Mouse (Mus musculus): ENCODE measurements around the gene Klc3. TPM values are rescaled to one million over a fixed set of nuclear protein-coding genes. Genes with fewer than 3 reads are reported as not detected.
A peak's percentile ranks its signal among the peaks of the same experiment; 100 is the strongest.

The Klc3 gene
- polyA plus RNA-seq, 1 experiment from 2014 or later: 2.5 TPM

- 3% methylated on average over 26 of the region's 27 CpGs for WGBS
- Histone ChIP-seq H3K27ac (ENCODE audit: low read depth, low read length) (no peak overlapping the region), H3K4me2 (ENCODE audit: low read length) (peak overlapping the region; percentile 51), H3K9ac (ENCODE audit: low read depth, low read length) (no peak overlapping the region), H3K9me3 (ENCODE audit: control insufficient read depth, low read length) (no peaks in the 10 kb centered on the region), H3K4me3 (ENCODE audit: low read length) (peak overlapping the region; percentile 15), H3K36me3 (ENCODE audit: control insufficient read depth, insufficient read depth, low read length) (peaks cover 8% of the 10 kb centered on the region), H3K4me1 (ENCODE audit: control insufficient read depth, insufficient read depth, low read depth, low read length) (peaks cover 14% of the 10 kb centered on the region), H3K27me3 (replicated peaks; ENCODE audit: control insufficient read depth, insufficient read depth, low read length) (peaks cover 31% of the 10 kb centered on the region)
- ATAC-seq: no peak
Observed at GRCm38 (mm10) chr7:19399496-19400280, 4.2 kb downstream of the Klc3 start.

- 91% methylated on average over 8 of the region's 8 CpGs for WGBS
Observed at GRCm38 (mm10) chr7:19394484-19394883, 9.4 kb downstream of the Klc3 start.

GRCm38 (mm10) chr7:19388699-19389413, 15.0 kb downstream of the Klc3 start:
- Histone ChIP-seq H3K9me3 (ENCODE audit: control insufficient read depth, low read length) (no peaks in the 10 kb centered on the region), H3K4me3 (ENCODE audit: low read length) (no peak overlapping the region), H3K4me1 (ENCODE audit: control insufficient read depth, insufficient read depth, low read depth, low read length) (no peaks in the 10 kb centered on the region), H3K9ac (ENCODE audit: low read depth, low read length) (no peak overlapping the region), H3K27ac (ENCODE audit: low read depth, low read length) (peak overlapping the region; percentile 66; the same call in 1 of the 2 replicates), H3K27me3 (replicated peaks; ENCODE audit: control insufficient read depth, insufficient read depth, low read length) (no peaks in the 10 kb centered on the region), H3K4me2 (ENCODE audit: low read length) (no peak overlapping the region), H3K36me3 (ENCODE audit: control insufficient read depth, insufficient read depth, low read length) (peaks cover 58% of the 10 kb centered on the region)
- no peak for ATAC-seq
- WGBS: 64% methylated on average over 8 of the region's 10 CpGs

More at GRCm38 (mm10) chr7:19394484-19394883, 9.4 kb downstream of the Klc3 start:
- Histone ChIP-seq H3K27ac (ENCODE audit: low read depth, low read length) (no peak overlapping the region), H3K4me1 (ENCODE audit: control insufficient read depth, insufficient read depth, low read depth, low read length) (peaks cover 1% of the 10 kb centered on the region; the same call in 1 of the 2 replicates), H3K9ac (ENCODE audit: low read depth, low read length) (no peak overlapping the region), H3K4me3 (ENCODE audit: low read length) (no peak overlapping the region), H3K9me3 (ENCODE audit: control insufficient read depth, low read length) (no peaks in the 10 kb centered on the region), H3K4me2 (ENCODE audit: low read length) (no peak overlapping the region), H3K36me3 (ENCODE audit: control insufficient read depth, insufficient read depth, low read length) (peaks cover 46% of the 10 kb centered on the region), H3K27me3 (replicated peaks; ENCODE audit: control insufficient read depth, insufficient read depth, low read length) (peaks cover 4% of the 10 kb centered on the region)
- no peak for ATAC-seq

GRCm38 (mm10) chr7:19383708-19384107, 20.2 kb downstream of the Klc3 start:
- H3K4me3 ChIP-seq (ENCODE audit: low read length): no peak overlapping the region
- 93% methylated on average over 9 of the region's 9 CpGs for WGBS
- no peak for ATAC-seq
- H3K9ac ChIP-seq (ENCODE audit: low read depth, low read length): no peak overlapping the region
- no peaks in the 10 kb centered on the region for H3K27me3 ChIP-seq (replicated peaks; ENCODE audit: control insufficient read depth, insufficient read depth, low read length)
- peaks cover 13% of the 10 kb centered on the region for H3K4me1 ChIP-seq (ENCODE audit: control insufficient read depth, insufficient read depth, low read depth, low read length)
- H3K36me3 ChIP-seq (ENCODE audit: control insufficient read depth, insufficient read depth, low read length): peaks cover 23% of the 10 kb centered on the region
- no peak overlapping the region for H3K27ac ChIP-seq (ENCODE audit: low read depth, low read length)
- H3K4me2 ChIP-seq (ENCODE audit: low read length): peak overlapping the region; percentile 86
- no peaks in the 10 kb centered on the region for H3K9me3 ChIP-seq (ENCODE audit: control insufficient read depth, low read length)

GRCm38 (mm10) chr7:19382166-19382541, 21.8 kb downstream of the Klc3 start:
- Histone ChIP-seq H3K4me1 (ENCODE audit: control insufficient read depth, insufficient read depth, low read depth, low read length) (peaks cover 13% of the 10 kb centered on the region), H3K9me3 (ENCODE audit: control insufficient read depth, low read length) (no peaks in the 10 kb centered on the region), H3K4me3 (ENCODE audit: low read length) (peak overlapping the region; percentile 85), H3K36me3 (ENCODE audit: control insufficient read depth, insufficient read depth, low read length) (peaks cover 19% of the 10 kb centered on the region), H3K4me2 (ENCODE audit: low read length) (peak overlapping the region; percentile 86), H3K27ac (ENCODE audit: low read depth, low read length) (peak overlapping the region; percentile 74), H3K9ac (ENCODE audit: low read depth, low read length) (peak overlapping the region; percentile 79), H3K27me3 (replicated peaks; ENCODE audit: control insufficient read depth, insufficient read depth, low read length) (no peaks in the 10 kb centered on the region)
- WGBS: 0% methylated on average over 27 of the region's 37 CpGs
- ATAC-seq: peak; percentile 72

GRCm38 (mm10) chr7:19381377-19382165, 22.3 kb downstream of the Klc3 start, which contains the start of gene Ercc2:
Gene Ercc2 (plus strand): TSS chr7:19382010.
- no peaks in the 10 kb centered on the region for H3K27me3 ChIP-seq (replicated peaks; ENCODE audit: control insufficient read depth, insufficient read depth, low read length)
- peak within 1 kb of the TSS; percentile 86 for H3K4me2 ChIP-seq (ENCODE audit: low read length)
- H3K4me3 ChIP-seq (ENCODE audit: low read length): peak within 1 kb of the TSS; percentile 85
- H3K4me1 ChIP-seq (ENCODE audit: control insufficient read depth, insufficient read depth, low read depth, low read length): peaks cover 13% of the 10 kb centered on the region
- peaks cover 13% of the 10 kb centered on the region for H3K36me3 ChIP-seq (ENCODE audit: control insufficient read depth, insufficient read depth, low read length)
- WGBS: 8% methylated on average over 45 of the region's 48 CpGs
- H3K27ac ChIP-seq (ENCODE audit: low read depth, low read length): peak within 1 kb of the TSS; percentile 74
- no peaks in the 10 kb centered on the region for H3K9me3 ChIP-seq (ENCODE audit: control insufficient read depth, low read length)
- H3K9ac ChIP-seq (ENCODE audit: low read depth, low read length): peak within 1 kb of the TSS; percentile 79
- ATAC-seq: peak; percentile 97

- Histone ChIP-seq H3K36me3 (ENCODE audit: control insufficient read depth, insufficient read depth, low read length) (no peaks in the 10 kb centered on the region), H3K9me3 (ENCODE audit: control insufficient read depth, low read length) (no peaks in the 10 kb centered on the region), H3K4me3 (ENCODE audit: low read length) (no peak overlapping the region), H3K4me1 (ENCODE audit: control insufficient read depth, insufficient read depth, low read depth, low read length) (peaks cover 7% of the 10 kb centered on the region), H3K9ac (ENCODE audit: low read depth, low read length) (no peak overlapping the region), H3K27me3 (replicated peaks; ENCODE audit: control insufficient read depth, insufficient read depth, low read length) (no peaks in the 10 kb centered on the region), H3K27ac (ENCODE audit: low read depth, low read length) (no peak overlapping the region), H3K4me2 (ENCODE audit: low read length) (no peak overlapping the region)
- whole genome bisulfite sequencing: 74% methylated on average over 8 of the region's 8 CpGs
- ATAC-seq: no peak
Observed at GRCm38 (mm10) chr7:19378049-19378448, 25.9 kb downstream of the Klc3 start.

GRCm38 (mm10) chr7:19376019-19376418, 27.9 kb downstream of the Klc3 start:
- no peaks in the 10 kb centered on the region for H3K4me1 ChIP-seq (ENCODE audit: control insufficient read depth, insufficient read depth, low read depth, low read length)
- H3K4me2 ChIP-seq (ENCODE audit: low read length): no peak overlapping the region
- ATAC-seq: no peak
- no peak overlapping the region for H3K27ac ChIP-seq (ENCODE audit: low read depth, low read length)
- H3K36me3 ChIP-seq (ENCODE audit: control insufficient read depth, insufficient read depth, low read length): no peaks in the 10 kb centered on the region
- H3K4me3 ChIP-seq (ENCODE audit: low read length): no peak overlapping the region
- H3K27me3 ChIP-seq (replicated peaks; ENCODE audit: control insufficient read depth, insufficient read depth, low read length): no peaks in the 10 kb centered on the region
- no peak overlapping the region for H3K9ac ChIP-seq (ENCODE audit: low read depth, low read length)
- no peaks in the 10 kb centered on the region for H3K9me3 ChIP-seq (ENCODE audit: control insufficient read depth, low read length)
- 91% methylated on average over 4 of the region's 4 CpGs for WGBS

Data from hindbrain, embryonic 16.5 days (tissue).